Mouse (Mus musculus): ENCODE measurements at regions not wholly inside any gene's neighbourhood (a gene's known extent, or its start where the extent isn't known, plus 50 kb on each side); places are given as distances from the start of the nearest gene placed in this dataset.
A peak's percentile ranks its signal among the peaks of the same experiment; 100 is the strongest.

DNA sequence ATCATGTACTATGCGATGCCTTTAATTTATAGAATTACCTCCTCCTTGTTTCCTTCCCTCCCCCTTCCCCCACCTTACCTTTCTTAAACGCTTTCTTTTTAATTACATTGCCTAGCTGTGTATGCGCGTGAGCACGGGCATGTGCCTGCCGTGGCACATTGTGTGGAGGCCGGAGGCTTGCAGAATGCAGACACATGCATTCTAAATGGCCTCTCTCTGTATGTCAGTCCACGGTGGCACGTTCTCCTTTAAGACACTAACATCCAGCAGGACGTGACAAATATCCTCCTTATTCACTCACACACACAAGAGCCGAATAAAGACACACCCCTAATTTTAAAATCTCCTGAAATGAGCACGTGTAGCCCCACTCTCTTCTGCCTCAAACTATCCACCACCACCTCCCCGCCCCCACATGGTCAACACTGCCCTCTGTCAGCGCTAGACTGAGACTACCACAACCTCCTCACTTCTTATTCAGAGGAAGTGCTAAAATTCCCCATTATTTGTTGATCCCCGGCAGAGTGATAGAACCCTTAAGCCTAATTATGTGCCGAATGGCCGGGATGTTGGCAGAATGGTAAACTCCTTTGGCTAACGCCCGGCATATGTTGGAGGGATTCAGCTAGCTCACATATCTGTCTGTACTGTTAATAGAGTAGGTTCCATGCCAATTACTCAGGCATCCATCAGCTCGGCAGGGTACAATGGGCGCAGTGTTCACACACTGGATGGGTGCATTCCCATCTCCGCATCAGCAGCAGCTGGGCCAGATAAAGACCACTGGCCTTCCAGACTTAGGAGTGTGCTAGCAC, 70.5 kb upstream of the Zfp217 start:
- peak; percentile 71 for DNase-seq (ENCODE audit: low read depth, low spot score)

GRCm38 (mm10) chr2:170216311-170216710, 68.4 kb upstream of the Zfp217 start:
- Histone ChIP-seq H3K27me3 (ENCODE audit: control insufficient read depth, insufficient read depth, low read length, poor library complexity, severe bottlenecking) (no peaks in the 10 kb centered on the region), H3K36me3 (ENCODE audit: control insufficient read depth, insufficient read depth, low read length, poor library complexity, severe bottlenecking) (no peaks in the 10 kb centered on the region)
- no peak for DNase-seq (ENCODE audit: low read depth, low spot score)

More for the DNA sequence above, 70.5 kb upstream of the Zfp217 start:
- H3K27me3 ChIP-seq (ENCODE audit: control insufficient read depth, insufficient read depth, low read length, poor library complexity, severe bottlenecking), result no peaks in the 10 kb centered on the region
- H3K36me3 ChIP-seq (ENCODE audit: control insufficient read depth, insufficient read depth, low read length, poor library complexity, severe bottlenecking), result no peaks in the 10 kb centered on the region

DNA sequence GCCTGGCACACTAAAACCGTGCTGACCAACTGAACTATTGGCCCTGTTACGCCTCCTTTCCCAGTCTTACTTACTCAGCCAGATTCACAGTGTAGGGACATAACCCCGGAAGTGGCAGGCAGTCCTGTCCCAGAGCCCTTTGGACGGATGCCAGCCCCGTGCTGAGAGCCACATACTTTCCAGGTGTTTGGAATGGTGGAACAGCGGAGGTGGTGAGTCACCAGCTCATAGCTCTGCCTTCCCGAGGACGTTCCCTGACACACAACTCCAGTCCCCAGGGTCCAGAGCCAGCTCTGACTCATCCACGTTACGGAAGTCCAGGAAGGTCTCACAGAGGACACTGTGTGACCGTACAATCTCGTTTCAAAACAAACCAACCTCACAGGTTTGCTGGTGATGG, 61.2 kb upstream of the Zfp217 start:
- no peak for DNase-seq (ENCODE audit: low read depth, low spot score)
- no peaks in the 10 kb centered on the region for H3K27me3 ChIP-seq (ENCODE audit: control insufficient read depth, insufficient read depth, low read length, poor library complexity, severe bottlenecking)
- no peaks in the 10 kb centered on the region for H3K36me3 ChIP-seq (ENCODE audit: control insufficient read depth, insufficient read depth, low read length, poor library complexity, severe bottlenecking)

- H3K27me3 ChIP-seq (ENCODE audit: control insufficient read depth, insufficient read depth, low read length, poor library complexity, severe bottlenecking), result no peaks in the 10 kb centered on the region
- DNase-seq (ENCODE audit: low read depth, low spot score), result peak; percentile 37
- H3K36me3 ChIP-seq (ENCODE audit: control insufficient read depth, insufficient read depth, low read length, poor library complexity, severe bottlenecking), result no peaks in the 10 kb centered on the region
Measured at GRCm38 (mm10) chr2:170207878-170208277, 60.0 kb upstream of the Zfp217 start.

- no peak for DNase-seq (ENCODE audit: low read depth, low spot score)
- no peaks in the 10 kb centered on the region for H3K36me3 ChIP-seq (ENCODE audit: control insufficient read depth, insufficient read depth, low read length, poor library complexity, severe bottlenecking)
Measured at GRCm38 (mm10) chr2:170207395-170207794, 59.5 kb upstream of the Zfp217 start.

GRCm38 (mm10) chr2:170206870-170207269, 59.0 kb upstream of the Zfp217 start:
- Histone ChIP-seq H3K36me3 (ENCODE audit: control insufficient read depth, insufficient read depth, low read length, poor library complexity, severe bottlenecking) (no peaks in the 10 kb centered on the region), H3K27me3 (ENCODE audit: control insufficient read depth, insufficient read depth, low read length, poor library complexity, severe bottlenecking) (no peaks in the 10 kb centered on the region)
- DNase-seq (ENCODE audit: low read depth, low spot score), result no peak

More at GRCm38 (mm10) chr2:170207395-170207794, 59.5 kb upstream of the Zfp217 start:
- no peaks in the 10 kb centered on the region for H3K27me3 ChIP-seq (ENCODE audit: control insufficient read depth, insufficient read depth, low read length, poor library complexity, severe bottlenecking)

DNA sequence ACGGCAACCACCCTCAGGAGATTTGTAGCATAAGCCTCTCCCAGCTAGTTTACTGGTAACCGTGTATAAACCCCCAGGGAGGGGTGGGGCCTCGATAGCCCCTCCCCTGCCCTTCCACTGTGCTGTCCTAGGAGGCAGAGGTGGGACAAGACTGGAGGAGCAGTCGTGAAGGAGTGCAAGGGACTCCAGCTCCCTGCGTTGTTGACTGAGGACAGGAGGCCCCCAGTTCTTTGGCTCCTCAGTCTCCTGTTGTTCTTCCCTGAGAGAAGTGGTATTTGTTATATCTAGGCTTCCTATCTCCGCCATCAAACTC, 58.5 kb upstream of the Zfp217 start:
- H3K36me3 ChIP-seq (ENCODE audit: control insufficient read depth, insufficient read depth, low read length, poor library complexity, severe bottlenecking), result no peaks in the 10 kb centered on the region
- no peaks in the 10 kb centered on the region for H3K27me3 ChIP-seq (ENCODE audit: control insufficient read depth, insufficient read depth, low read length, poor library complexity, severe bottlenecking)
- peak; percentile 41 for DNase-seq (ENCODE audit: low read depth, low spot score)

- H3K36me3 ChIP-seq (ENCODE audit: control insufficient read depth, insufficient read depth, low read length, poor library complexity, severe bottlenecking), result no peaks in the 10 kb centered on the region
- no peaks in the 10 kb centered on the region for H3K27me3 ChIP-seq (ENCODE audit: control insufficient read depth, insufficient read depth, low read length, poor library complexity, severe bottlenecking)
- DNase-seq (ENCODE audit: low read depth, low spot score), result peak; percentile 52
Measured at GRCm38 (mm10) chr2:170205591-170206441, 57.9 kb upstream of the Zfp217 start.

DNA sequence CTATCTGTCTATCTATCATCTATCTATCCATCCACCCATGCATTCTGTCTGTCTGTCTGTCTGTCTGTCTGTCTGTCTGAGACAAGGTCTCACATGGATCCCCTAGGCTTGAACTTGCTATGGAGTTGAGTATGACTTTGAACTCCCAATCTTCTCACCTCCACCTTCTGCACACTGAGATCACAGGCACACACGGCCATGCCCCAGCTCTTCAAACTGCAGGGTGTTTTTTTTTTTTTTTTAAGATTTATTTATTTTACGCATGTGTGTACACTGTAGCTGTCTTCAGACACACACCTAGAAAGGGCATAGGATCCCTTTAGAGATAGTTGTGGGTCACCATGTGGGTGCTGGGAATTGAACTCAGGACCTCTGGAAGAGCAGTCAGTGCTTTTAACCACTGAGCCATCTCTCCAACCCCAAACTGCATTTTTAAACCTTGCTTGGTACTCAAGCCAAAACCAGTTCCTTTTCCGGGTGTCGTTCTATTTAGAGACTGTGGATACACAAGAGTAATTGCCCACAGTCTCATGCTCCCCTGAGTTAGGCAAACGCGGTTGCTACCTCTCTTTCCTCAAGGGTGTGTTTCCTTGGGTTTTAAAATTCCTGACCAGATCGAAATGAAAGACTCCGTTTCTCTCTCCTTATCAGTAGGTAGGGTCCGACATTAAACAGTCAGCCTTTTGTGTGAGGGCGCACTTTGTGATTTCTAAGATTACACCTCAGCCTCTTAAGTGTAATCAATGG, 57.0 kb upstream of the Zfp217 start:
- H3K27me3 ChIP-seq (ENCODE audit: control insufficient read depth, insufficient read depth, low read length, poor library complexity, severe bottlenecking), result no peaks in the 10 kb centered on the region
- DNase-seq (ENCODE audit: low read depth, low spot score), result peak; percentile 68
- no peaks in the 10 kb centered on the region for H3K36me3 ChIP-seq (ENCODE audit: control insufficient read depth, insufficient read depth, low read length, poor library complexity, severe bottlenecking)

DNA sequence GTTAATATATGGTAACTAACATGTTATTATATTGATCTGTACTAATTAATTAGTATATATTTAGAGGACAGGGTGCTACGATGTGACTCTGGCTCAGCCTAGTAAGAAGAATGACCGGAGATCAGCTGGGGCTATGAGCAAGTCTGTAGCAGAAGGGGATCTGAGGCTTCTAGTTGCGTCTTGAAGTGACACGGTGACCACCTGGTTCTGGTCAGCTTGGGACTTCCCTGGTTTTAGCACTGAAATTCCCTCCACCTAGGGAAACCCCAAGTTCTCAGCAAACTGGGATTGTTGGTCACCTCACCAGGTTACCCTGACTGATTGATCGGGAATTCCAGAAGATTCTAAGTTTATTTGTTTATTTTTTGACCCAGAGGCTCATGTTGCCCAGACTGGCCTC, 55.6 kb upstream of the Zfp217 start:
- H3K36me3 ChIP-seq (ENCODE audit: control insufficient read depth, insufficient read depth, low read length, poor library complexity, severe bottlenecking), result no peaks in the 10 kb centered on the region

DNA sequence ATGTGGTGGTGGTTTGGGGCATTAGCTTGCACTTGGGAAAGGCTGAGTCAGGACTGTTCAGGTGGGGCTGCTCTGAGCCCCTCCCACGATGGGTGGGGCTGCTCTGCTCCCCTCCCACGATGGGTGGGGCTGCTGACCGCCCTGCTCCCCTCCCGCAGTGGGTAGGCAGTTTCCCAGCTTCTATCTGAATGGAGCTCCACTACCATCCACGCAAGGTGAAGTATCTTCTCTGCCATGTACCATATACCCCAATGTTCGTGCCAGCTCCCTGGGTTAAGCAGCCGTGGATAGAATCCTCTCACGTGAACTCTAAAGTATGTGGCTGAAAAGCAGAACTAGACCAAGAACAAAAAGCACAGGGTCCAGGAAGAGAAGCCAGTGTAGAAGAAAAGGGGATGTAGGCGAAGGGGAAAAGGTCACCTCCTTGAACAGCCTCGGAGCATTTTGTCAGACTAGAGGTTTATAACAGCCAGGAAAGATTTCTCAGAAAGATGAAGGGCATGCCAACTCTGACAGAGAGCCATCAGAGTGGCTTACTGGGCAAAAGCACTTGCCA, 54.0 kb upstream of the Zfp217 start:
- H3K36me3 ChIP-seq (ENCODE audit: control insufficient read depth, insufficient read depth, low read length, poor library complexity, severe bottlenecking), result no peaks in the 10 kb centered on the region
- no peaks in the 10 kb centered on the region for H3K27me3 ChIP-seq (ENCODE audit: control insufficient read depth, insufficient read depth, low read length, poor library complexity, severe bottlenecking)
- peak; percentile 69 for DNase-seq (ENCODE audit: low read depth, low spot score)

More for the DNA sequence above, 55.6 kb upstream of the Zfp217 start:
- no peak for DNase-seq (ENCODE audit: low read depth, low spot score)
- H3K27me3 ChIP-seq (ENCODE audit: control insufficient read depth, insufficient read depth, low read length, poor library complexity, severe bottlenecking), result no peaks in the 10 kb centered on the region

All from splenic B cell, adult 2 months (primary cell).